Mouse (Mus musculus): ENCODE results near the gene Vmn1r83.

Gene Vmn1r83

DNA sequence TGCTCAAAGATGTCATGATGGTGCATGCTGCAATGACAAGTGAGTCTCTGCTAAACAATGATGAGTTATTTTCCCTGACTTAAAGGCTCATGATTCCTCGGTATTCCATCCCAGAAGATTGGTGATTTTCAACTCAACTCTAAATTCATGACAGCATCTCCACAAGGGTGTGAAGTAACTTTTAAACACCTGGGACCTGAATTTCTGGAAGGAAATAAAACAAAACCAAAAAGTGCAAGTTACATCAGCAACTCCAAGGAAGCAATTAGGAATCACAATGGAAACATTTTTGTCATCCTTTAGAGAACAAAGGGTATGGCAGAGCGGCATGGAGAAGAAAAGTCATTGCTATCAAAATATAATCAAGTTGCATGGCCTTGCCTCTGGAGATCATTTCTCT, at the start of gene Vmn1r83:
Gene Vmn1r83, minus strand, starts transcription at position 101 of the 400 bp plus-strand sequence.
- no peak for DNase-seq (ENCODE audit: low spot score in 2 of 2)

- DNase-seq (ENCODE audit: low spot score in 2 of 2), result no peak
These were observed 39.9 kb upstream of the Vmn1r83 start, which contains the start of gene Vmn1r84 for GRCm38 (mm10) chr7:12369173-12369572. Gene Vmn1r84, minus strand, starts transcription at chr7:12369273.

DNA sequence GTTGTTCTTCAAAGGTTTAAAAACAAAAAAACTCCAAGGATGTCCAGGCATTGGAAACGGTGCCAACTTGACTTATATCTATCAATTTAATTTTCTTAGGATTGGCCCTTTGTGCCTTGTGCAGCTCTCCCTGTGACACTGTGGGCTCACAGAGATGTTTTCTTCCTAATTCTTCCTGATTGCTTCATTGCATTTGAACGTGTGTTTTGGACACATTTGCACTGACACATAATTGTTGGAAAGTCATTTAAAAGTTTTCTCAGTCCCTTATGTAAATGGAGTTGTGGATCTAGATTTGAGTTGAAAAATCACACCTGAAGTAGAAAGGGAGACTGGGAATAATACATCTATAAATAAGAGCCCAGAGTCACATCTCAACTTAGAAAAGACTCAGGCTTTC, 29.2 kb downstream of the Vmn1r83 start, which contains the start of gene Vmn1r82:
Gene Vmn1r82, plus strand, starts transcription at position 301 of the 400 bp plus-strand sequence.
- DNase-seq (ENCODE audit: low spot score in 2 of 2), result no peak

Data from frontal cortex, postnatal 36 days (tissue).